Mouse (Mus musculus) liver, embryonic 12.5 days (tissue): ENCODE measurements around the gene Omt2a. TPM values are rescaled to one million over a fixed set of nuclear protein-coding genes. Genes with fewer than 3 reads are reported as not detected.
"Not testable (repeated sequence)": the region's sequence is repeated elsewhere in the genome, so short reads cannot be mapped to it uniquely, and the experiment has no call there.

Source experiments
- ATAC-seq: fragments of 200-750 bp; cut with Nextera tagmentation; 2 replicates; pipeline ENCODE4 v1.8.0; 2017; ENCODE audit warnings: moderate number of reproducible peaks, mild to moderate bottlenecking, moderate library complexity
- H3K27ac ChIP-seq: fragments of 300-500 bp; sonication (generic); 2 replicates; pipeline ENCODE4 v1.5.1; 2016; ENCODE audit warnings: mild to moderate bottlenecking
- H3K27me3 ChIP-seq: fragments of 300-500 bp; sonication (generic); replicated peaks from 2 replicates; pipeline ENCODE4 v1.6.1; 2016; ENCODE audit warnings: mild to moderate bottlenecking, moderate library complexity
- H3K36me3 ChIP-seq: fragments of 300-500 bp; sonication (generic); 2 replicates; pipeline ENCODE4 v1.6.1; 2016; ENCODE audit warnings: mild to moderate bottlenecking, moderate library complexity
- H3K4me1 ChIP-seq: fragments of 300-500 bp; sonication (generic); 2 replicates; pipeline ENCODE4 v1.6.1; 2016
- H3K4me2 ChIP-seq: fragments of 300-500 bp; sonication (generic); 2 replicates; pipeline ENCODE4 v1.6.1; 2016; ENCODE audit warnings: mild to moderate bottlenecking, moderate library complexity
- H3K4me3 ChIP-seq: fragments of 300-500 bp; sonication (generic); 2 replicates; pipeline ENCODE4 v1.5.1; 2016; ENCODE audit warnings: mild to moderate bottlenecking, moderate library complexity
- H3K9ac ChIP-seq: fragments of 300-500 bp; sonication (generic); 2 replicates; pipeline ENCODE4 v1.6.1; 2016; ENCODE audit warnings: mild to moderate bottlenecking, moderate library complexity
- H3K9me3 ChIP-seq: fragments of 300-500 bp; sonication (generic); replicated peaks from 2 replicates; pipeline ENCODE4 v1.6.1; 2016; ENCODE audit warnings: mild to moderate bottlenecking, moderate library complexity
- WGBS: fragments of 180-500 bp; shearing (Covaris S2); methylation state at CpG from one replicate; pipeline ENCODE4 v1.1.7; 2016; ENCODE audit not compliant: insufficient replicate concordance; 5-methylcytosine and 5-hydroxymethylcytosine counted together
- polyA plus RNA-seq: library from polyadenylated mRNA; unstranded; fragments of >200 nt; fragmentation: Nextera tagmentation; extraction: Ambion mirVana; gene quantifications from 2 replicates; pipeline ENCODE4 v1.2.1, GENCODE M21; 2016

Gene Omt2a
- polyA plus RNA-seq, result not detected in 2 replicates

- H3K27ac ChIP-seq, result no peak within 1 kb of the TSS
- no peak within 1 kb of the TSS for H3K4me2 ChIP-seq
- ATAC-seq, result no peak
- 28% methylated on average over 2 of the region's 2 CpGs for WGBS
- H3K27me3 ChIP-seq, result no peaks in the 10 kb centered on the region
- no peaks in the 10 kb centered on the region for H3K36me3 ChIP-seq
- no peaks in the 10 kb centered on the region for H3K9me3 ChIP-seq
- no peak within 1 kb of the TSS for H3K9ac ChIP-seq
- no peaks in the 10 kb centered on the region for H3K4me1 ChIP-seq
- H3K4me3 ChIP-seq, result no peak within 1 kb of the TSS
Measured at GRCm38 (mm10) chr9:78314696-78315095, at the start of gene Omt2a. Gene Omt2a, minus strand, starts transcription at chr9:78314796.

GRCm38 (mm10) chr9:78363374-78363773, 48.8 kb upstream of the Omt2a start:
- no peak for ATAC-seq
- H3K27ac ChIP-seq, result no peak overlapping the region

GRCm38 (mm10) chr9:78360484-78360872, 45.9 kb upstream of the Omt2a start:
- no peaks in the 10 kb centered on the region for H3K36me3 ChIP-seq
- no peak overlapping the region for H3K4me2 ChIP-seq
- no peaks in the 10 kb centered on the region for H3K9me3 ChIP-seq
- ATAC-seq, result no peak
- H3K4me1 ChIP-seq, result no peaks in the 10 kb centered on the region
- H3K9ac ChIP-seq, result no peak overlapping the region
- H3K27me3 ChIP-seq, result no peaks in the 10 kb centered on the region
- no peak overlapping the region for H3K27ac ChIP-seq
- no peak overlapping the region for H3K4me3 ChIP-seq
- WGBS, result 26% methylated on average over 2 of the region's 2 CpGs

More at GRCm38 (mm10) chr9:78363374-78363773, 48.8 kb upstream of the Omt2a start:
- WGBS, result 36% methylated on average over 6 of the region's 6 CpGs
- Histone ChIP-seq H3K9me3 (no peaks in the 10 kb centered on the region), H3K36me3 (no peaks in the 10 kb centered on the region), H3K4me1 (peaks cover 3% of the 10 kb centered on the region; the same call in 1 of the 2 replicates), H3K4me3 (no peak overlapping the region), H3K27me3 (no peaks in the 10 kb centered on the region), H3K4me2 (no peak overlapping the region), H3K9ac (no peak overlapping the region)

DNA sequence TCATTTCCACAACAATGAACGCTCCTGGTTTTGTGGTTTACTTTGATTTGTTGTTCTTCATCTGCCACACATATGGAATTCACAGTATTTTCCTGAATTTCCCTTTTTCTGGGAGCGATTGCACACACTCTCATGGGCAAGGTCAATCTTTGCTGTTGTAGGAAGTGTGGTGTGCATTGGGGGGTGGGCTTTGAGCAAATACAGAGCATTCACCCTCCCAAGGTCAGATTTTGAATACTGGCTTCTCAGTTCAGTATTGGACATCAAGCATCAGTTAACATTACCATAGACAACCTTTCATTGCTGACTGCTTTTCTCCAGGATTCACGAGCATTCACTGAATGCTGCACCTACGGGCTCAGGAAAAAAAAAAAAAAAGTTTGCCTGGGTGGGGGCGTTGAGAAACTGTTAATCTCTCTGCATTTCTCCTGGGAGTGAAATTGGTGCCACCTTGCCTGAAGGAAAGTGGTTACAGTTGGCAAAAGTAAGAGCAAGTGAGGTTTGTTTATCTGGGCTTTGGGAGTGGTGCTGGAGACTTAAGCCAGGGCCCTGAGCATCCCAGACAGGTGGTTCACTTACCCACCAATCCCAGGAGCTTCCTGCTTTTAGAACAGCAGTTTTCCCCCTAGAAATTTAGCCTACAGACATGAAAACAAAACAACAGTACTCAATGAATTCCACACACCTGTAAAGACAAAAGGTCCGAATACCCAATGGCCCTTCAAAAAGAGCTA, 45.3 kb upstream of the Omt2a start:
- Histone ChIP-seq H3K9me3 (no peaks in the 10 kb centered on the region), H3K27ac (no peak overlapping the region), H3K9ac (no peak overlapping the region), H3K4me3 (no peak overlapping the region), H3K4me1 (no peaks in the 10 kb centered on the region), H3K4me2 (no peak overlapping the region), H3K36me3 (no peaks in the 10 kb centered on the region), H3K27me3 (no peaks in the 10 kb centered on the region)
- WGBS, result 54% methylated on average over 6 of the region's 6 CpGs
- no peak for ATAC-seq

GRCm38 (mm10) chr9:78358053-78358452, 43.5 kb upstream of the Omt2a start:
- 9% methylated on average over 9 of the region's 9 CpGs for WGBS
- H3K9ac ChIP-seq, result no peak overlapping the region

DNA sequence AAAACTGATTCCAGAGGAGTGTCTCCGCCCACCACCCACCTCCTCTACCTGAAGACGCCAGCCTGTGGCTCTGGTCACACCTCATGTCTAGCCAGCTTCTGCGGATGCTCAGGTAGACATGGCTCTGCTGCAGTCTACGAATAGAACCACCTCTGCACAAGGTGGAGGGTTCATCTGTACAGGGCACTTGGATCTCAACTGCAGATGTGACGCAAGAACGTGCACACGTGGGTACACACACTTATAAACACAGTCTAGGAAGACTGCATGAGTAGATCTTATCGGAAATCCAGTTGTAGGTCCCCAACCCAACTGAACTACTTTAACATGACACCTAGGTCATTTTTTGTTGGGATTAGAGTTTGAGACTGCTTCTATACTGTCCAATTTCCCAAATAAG, 41.0 kb upstream of the Omt2a start, which contains the start of gene Gsta2:
TSS of gene Gsta2 (minus strand) at position 178 of the 400 bp plus-strand sequence.
- no peaks in the 10 kb centered on the region for H3K27me3 ChIP-seq
- H3K9ac ChIP-seq, result no peak within 1 kb of the TSS
- no peak within 1 kb of the TSS for H3K27ac ChIP-seq
- H3K4me1 ChIP-seq, result no peaks in the 10 kb centered on the region
- no peak within 1 kb of the TSS for H3K4me2 ChIP-seq
- H3K4me3 ChIP-seq, result no peak within 1 kb of the TSS
- no peaks in the 10 kb centered on the region for H3K9me3 ChIP-seq
- no peak for ATAC-seq
- WGBS, result 78% methylated on average over 8 of the region's 8 CpGs
- H3K36me3 ChIP-seq, result no peaks in the 10 kb centered on the region

More at GRCm38 (mm10) chr9:78358053-78358452, 43.5 kb upstream of the Omt2a start:
- Histone ChIP-seq H3K27me3 (no peaks in the 10 kb centered on the region), H3K36me3 (no peaks in the 10 kb centered on the region), H3K27ac (no peak overlapping the region), H3K4me2 (no peak overlapping the region), H3K4me3 (no peak overlapping the region), H3K4me1 (no peaks in the 10 kb centered on the region), H3K9me3 (no peaks in the 10 kb centered on the region)
- ATAC-seq, result peak; percentile 46; the same call in 1 of the 2 replicates

GRCm38 (mm10) chr9:78354665-78355578, 40.3 kb upstream of the Omt2a start:
- ATAC-seq, result no peak
- Histone ChIP-seq H3K4me1 (no peaks in the 10 kb centered on the region), H3K9me3 (no peaks in the 10 kb centered on the region), H3K4me3 (no peak overlapping the region), H3K36me3 (no peaks in the 10 kb centered on the region), H3K27me3 (no peaks in the 10 kb centered on the region), H3K9ac (no peak overlapping the region), H3K27ac (no peak overlapping the region), H3K4me2 (no peak overlapping the region)
- WGBS, result 67% methylated on average over 11 of the region's 11 CpGs

GRCm38 (mm10) chr9:78351504-78352220, 37.1 kb upstream of the Omt2a start:
- ATAC-seq, result no peak

DNA sequence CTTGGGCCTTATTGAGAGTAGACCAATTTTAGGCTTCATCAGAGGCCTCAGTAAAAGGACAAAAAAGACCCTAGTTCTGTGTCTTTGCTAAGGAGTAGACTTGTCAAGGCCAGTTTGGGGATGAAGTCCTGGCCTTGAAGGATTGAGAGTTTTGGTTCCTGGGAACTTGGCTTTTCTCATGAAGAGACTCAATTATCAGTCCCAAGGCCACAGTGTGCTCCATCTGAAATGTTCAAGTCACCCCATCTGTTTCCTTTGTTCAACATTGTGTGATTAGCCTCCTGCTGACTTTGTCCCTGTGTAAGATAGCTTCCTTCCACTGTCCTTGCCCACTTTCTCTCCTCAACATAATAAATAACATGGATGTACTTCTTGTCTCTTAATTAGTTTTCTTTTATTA, 35.4 kb upstream of the Omt2a start:
- H3K4me1 ChIP-seq, H3K27ac ChIP-seq, H3K27me3 ChIP-seq, H3K4me2 ChIP-seq, H3K9me3 ChIP-seq, ATAC-seq, H3K9ac ChIP-seq, H3K36me3 ChIP-seq, H3K4me3 ChIP-seq: not testable (repeated sequence)

More at GRCm38 (mm10) chr9:78351504-78352220, 37.1 kb upstream of the Omt2a start:
- Histone ChIP-seq H3K4me3 (no peak overlapping the region), H3K4me1 (no peaks in the 10 kb centered on the region), H3K27me3 (no peaks in the 10 kb centered on the region), H3K9ac (no peak overlapping the region), H3K4me2 (no peak overlapping the region), H3K36me3 (no peaks in the 10 kb centered on the region), H3K27ac (no peak overlapping the region), H3K9me3 (no peaks in the 10 kb centered on the region)
- 51% methylated on average over 6 of the region's 6 CpGs for WGBS

- not testable (repeated sequence) for H3K4me3 ChIP-seq, ATAC-seq, H3K27ac ChIP-seq, H3K4me1 ChIP-seq, H3K27me3 ChIP-seq, H3K9me3 ChIP-seq, H3K9ac ChIP-seq, H3K4me2 ChIP-seq, H3K36me3 ChIP-seq
- WGBS, result 55% methylated on average over 3 of the region's 3 CpGs
Measured at GRCm38 (mm10) chr9:78349141-78349540, 34.5 kb upstream of the Omt2a start.

GRCm38 (mm10) chr9:78348206-78349004, 33.8 kb upstream of the Omt2a start:
- not testable (repeated sequence) for H3K36me3 ChIP-seq, ATAC-seq, H3K27ac ChIP-seq, H3K4me2 ChIP-seq, H3K27me3 ChIP-seq, H3K9me3 ChIP-seq, H3K9ac ChIP-seq, H3K4me1 ChIP-seq, H3K4me3 ChIP-seq
- WGBS, result 43% methylated on average over 6 of the region's 6 CpGs
